Mouse (Mus musculus) spleen, postnatal 10 days (tissue): Measurements from ENCODE around the gene Srgap3.

Source experiments
- DNase-seq, 2 experiments: peaks; one replicate each; pipeline ENCODE4 v3.0.0; 2021 to 2022; ENCODE audit warnings: low spot score in 2 of 2

Srgap3 gene

DNA sequence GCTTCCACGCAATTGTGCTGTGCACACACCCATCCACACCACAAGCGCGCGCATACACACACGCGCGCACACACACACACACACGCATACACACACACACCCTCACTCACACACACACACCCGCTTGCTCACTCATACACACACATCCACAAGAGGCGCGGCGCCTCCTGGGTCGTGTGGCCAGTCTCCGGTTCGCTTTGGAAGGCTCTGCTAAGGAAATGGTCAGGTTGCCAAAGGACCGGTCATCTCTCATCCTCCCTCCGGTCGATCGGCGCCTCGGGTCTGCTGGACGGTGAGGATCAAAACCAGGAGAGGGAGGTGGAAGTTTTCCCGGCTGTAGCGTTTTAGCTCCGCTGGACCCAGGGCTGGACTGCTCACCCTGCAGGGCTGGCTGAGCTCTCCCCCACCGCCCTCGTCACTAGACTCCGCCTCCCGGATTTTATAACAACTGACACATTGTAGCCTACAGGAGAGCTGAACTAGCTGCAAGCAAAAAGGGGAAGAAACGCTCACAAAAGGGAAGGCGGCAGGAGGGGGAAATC is at the start of gene Srgap3:
Srgap3 (minus strand) TSS at position 372 of the 542 bp plus-strand sequence.
- peak; percentile 18 to 40 for DNase-seq

DNA sequence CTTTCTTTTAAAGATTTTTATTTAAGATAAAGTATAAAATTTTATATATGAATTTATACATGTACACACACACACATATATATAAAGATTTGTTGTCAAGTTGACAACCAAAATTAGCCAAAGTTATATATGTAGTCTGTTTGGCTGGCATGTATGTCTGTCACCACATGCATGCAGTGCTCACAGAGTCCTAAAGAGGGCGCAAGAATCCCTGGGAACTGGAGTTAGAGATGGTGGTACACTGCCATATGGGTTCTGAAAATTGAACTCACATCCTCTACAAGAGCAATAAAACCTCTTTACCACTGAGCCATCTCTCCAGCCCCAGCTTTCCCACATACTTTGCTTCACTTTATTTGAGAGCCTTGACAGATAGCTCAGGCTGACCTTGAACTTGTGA is 48.6 kb upstream of the Srgap3 start:
- peak in 1 of 2 experiments; percentile 19 for DNase-seq

GRCm38 (mm10) chr6:112990119-112990518 is 43.1 kb upstream of the Srgap3 start:
- DNase-seq: no peak

GRCm38 (mm10) chr6:112985362-112986314 is 38.6 kb upstream of the Srgap3 start:
- DNase-seq: no peak

- DNase-seq: no peak
Measured at GRCm38 (mm10) chr6:112982241-112982640, 35.2 kb upstream of the Srgap3 start.

DNA sequence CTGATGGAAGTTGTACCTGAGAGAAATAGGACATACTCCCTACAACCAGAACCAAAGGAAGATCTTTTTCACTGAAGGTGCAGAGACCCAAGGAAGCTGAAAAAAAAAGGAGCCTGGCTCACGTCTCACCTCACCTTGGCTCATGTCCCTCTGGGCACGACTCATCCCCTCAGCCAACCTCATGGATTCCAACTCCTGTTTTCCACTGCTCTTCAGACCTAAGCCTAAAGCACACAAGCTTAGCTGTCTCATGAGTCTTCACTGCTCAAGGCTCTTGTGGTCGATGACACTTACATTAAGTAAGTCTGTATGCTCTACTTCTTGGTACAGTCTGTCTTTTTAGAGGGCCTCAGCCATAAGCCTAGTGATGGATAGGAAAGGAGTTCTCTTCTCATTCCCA is 31.9 kb upstream of the Srgap3 start:
- DNase-seq: no peak

DNA sequence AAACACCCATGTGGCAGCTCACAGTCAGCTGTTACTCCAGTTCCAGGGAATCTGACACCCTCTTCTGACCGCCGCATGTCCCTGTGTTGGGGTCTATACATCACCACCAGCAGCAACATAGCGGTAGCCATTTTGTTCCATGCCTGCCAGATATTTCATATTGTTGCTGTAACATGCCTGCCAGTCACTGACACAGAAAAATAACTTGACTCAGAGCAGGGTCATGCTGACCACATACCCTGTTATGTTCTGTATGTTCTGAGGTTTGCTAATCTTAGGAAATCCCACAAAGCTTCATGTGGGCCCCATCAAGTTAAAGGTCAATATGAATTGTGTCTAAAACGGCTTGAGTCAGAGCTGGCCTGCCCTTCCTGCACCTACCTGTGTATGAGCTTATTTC is 30.2 kb upstream of the Srgap3 start:
- no peak for DNase-seq

GRCm38 (mm10) chr6:112976541-112976940 is 29.5 kb upstream of the Srgap3 start:
- DNase-seq: no peak

DNA sequence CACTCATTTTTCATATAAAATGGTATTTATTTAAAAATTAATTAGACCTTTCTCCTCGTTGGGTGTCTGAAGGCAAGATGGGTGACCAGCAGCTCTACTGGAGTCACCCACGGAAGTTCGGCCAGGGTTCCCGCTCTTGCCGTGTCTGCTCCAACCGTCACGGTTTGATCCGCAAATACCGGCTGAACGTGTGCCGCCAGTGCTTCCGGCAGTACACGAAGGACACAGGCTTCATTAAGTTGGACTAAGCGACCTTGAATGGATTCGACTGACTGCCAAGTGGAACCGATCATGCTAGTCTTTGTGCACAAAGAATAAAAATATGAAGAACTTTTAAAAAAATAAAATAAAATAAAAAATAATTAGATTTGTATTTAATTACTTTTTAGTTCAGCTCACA is 29.1 kb upstream of the Srgap3 start:
- DNase-seq: no peak

GRCm38 (mm10) chr6:112973786-112974720 is 27.0 kb upstream of the Srgap3 start:
- DNase-seq: no peak

- no peak for DNase-seq
Measured at GRCm38 (mm10) chr6:112972858-112973631, 26.0 kb upstream of the Srgap3 start.

GRCm38 (mm10) chr6:112972127-112972526 is 25.1 kb upstream of the Srgap3 start:
- no peak for DNase-seq

GRCm38 (mm10) chr6:112971116-112971768 is 24.2 kb upstream of the Srgap3 start:
- no peak for DNase-seq

GRCm38 (mm10) chr6:112967359-112967758 is 20.3 kb upstream of the Srgap3 start:
- DNase-seq: no peak

GRCm38 (mm10) chr6:112958360-112958759 is 11.3 kb upstream of the Srgap3 start:
- DNase-seq: no peak

DNA sequence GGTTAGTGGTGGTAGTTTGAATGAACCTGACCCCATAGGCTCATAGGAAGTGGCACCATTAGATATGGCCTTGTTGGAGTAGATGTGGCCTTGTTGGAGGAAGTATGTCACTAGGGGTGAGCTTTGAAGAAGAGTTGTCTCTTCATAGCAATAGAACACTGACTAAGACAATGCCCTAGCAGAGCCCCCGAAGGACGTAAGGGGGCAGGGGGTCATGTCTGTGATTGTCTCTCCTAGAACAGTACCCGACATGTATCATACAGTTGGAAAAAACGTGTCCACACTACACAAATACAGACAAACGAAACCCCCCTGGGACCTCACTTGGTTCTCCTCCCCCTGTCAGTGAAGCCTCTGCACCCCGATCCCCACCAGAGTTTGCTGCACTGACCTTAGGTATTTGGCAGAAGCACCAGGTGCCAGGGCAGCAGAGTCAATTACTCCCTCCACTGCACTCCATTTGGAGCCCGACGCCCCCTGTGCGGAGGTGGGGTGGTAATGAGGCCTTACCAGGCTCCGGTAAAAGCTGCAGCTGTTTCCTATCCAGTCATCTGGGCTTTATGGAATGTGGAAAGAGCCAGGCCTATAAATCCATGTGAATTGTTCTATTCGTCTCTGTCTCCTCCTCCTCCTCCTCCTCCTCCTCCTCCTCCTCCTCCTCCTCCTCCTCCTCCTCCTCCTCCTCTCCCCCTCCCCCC is 10.7 kb upstream of the Srgap3 start:
- DNase-seq: no peak

- no peak for DNase-seq
Measured at GRCm38 (mm10) chr6:112955773-112956172, 8.7 kb upstream of the Srgap3 start.

DNA sequence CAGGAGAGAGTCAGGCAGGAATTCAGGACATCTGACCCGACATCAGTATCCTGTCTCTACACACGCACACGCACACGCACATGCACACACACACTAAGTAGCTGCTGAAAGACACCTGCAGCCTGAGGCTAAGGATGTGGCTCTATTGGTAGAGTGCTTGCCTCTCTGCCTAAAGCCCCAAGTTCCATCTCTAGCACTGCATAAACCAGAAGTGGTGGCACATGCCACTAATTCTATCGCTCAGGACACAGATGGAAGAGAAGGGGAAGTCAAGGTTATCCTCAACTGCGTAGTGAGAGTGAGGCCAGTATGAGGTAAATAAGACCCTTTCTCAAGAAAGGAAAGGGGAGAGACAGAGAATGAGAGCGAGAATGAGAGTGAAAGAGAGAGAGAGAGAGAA is 6.8 kb upstream of the Srgap3 start:
- DNase-seq: no peak

- DNase-seq: no peak
Measured at GRCm38 (mm10) chr6:112951254-112951653, 4.2 kb upstream of the Srgap3 start.
